Mouse (Mus musculus) liver, embryonic 11.5 days (tissue): Measurements from ENCODE around the gene Cacng6. TPM values are rescaled to one million over a fixed set of nuclear protein-coding genes. Genes with fewer than 3 reads are reported as not detected.
"Not testable (repeated sequence)": the region's sequence is repeated elsewhere in the genome, so short reads cannot be mapped to it uniquely, and the experiment has no call there.

Source experiments
- ATAC-seq: fragments of 200-750 bp; cut with Nextera tagmentation; replicated peaks from 2 replicates; pipeline ENCODE4 v1.8.0; 2017; ENCODE audit warnings: moderate number of reproducible peaks, mild to moderate bottlenecking, moderate TSS enrichment, moderate library complexity; ENCODE audit not compliant: low FRiP score
- DNase-seq: peaks from one replicate; pipeline ENCODE4 v3.0.0-alpha.2; 2017; ENCODE audit warnings: low spot score
- H3K27ac ChIP-seq: fragments of 300-500 bp; sonication (generic); 2 replicates; pipeline ENCODE4 v1.5.1; 2014; ENCODE audit warnings: mild to moderate bottlenecking, low read depth, low read length, control low read depth
- H3K27me3 ChIP-seq: fragments of 300-500 bp; sonication (generic); replicated peaks from 2 replicates; pipeline ENCODE4 v1.6.1; 2014; ENCODE audit warnings: low read length, mixed read lengths; ENCODE audit not compliant: control insufficient read depth, insufficient read depth
- H3K36me3 ChIP-seq: fragments of 300-500 bp; sonication (generic); 2 replicates; pipeline ENCODE4 v1.6.1; 2014; ENCODE audit warnings: mild to moderate bottlenecking, low read length, moderate library complexity, mixed read lengths; ENCODE audit not compliant: control insufficient read depth, insufficient read depth
- H3K4me1 ChIP-seq: fragments of 300-500 bp; sonication (generic); replicated peaks from 2 replicates; pipeline ENCODE4 v1.6.1; 2014; ENCODE audit warnings: low read length, mixed read lengths; ENCODE audit not compliant: control insufficient read depth, insufficient read depth
- H3K4me2 ChIP-seq: fragments of 300-500 bp; sonication (generic); 2 replicates; pipeline ENCODE4 v1.6.1; 2014; ENCODE audit warnings: mild to moderate bottlenecking, control low read depth, moderate library complexity
- H3K4me3 ChIP-seq: fragments of 300-500 bp; sonication (generic); 2 replicates; pipeline ENCODE4 v1.5.1; 2014; ENCODE audit warnings: low read depth, low read length, control low read depth
- H3K9ac ChIP-seq: fragments of 300-500 bp; sonication (generic); 2 replicates; pipeline ENCODE4 v1.6.1; 2014; ENCODE audit warnings: low read depth, low read length, control low read depth
- H3K9me3 ChIP-seq: fragments of 300-500 bp; sonication (generic); 2 replicates; pipeline ENCODE4 v1.6.1; 2016; ENCODE audit warnings: low read length, inconsistent platforms, mixed read lengths; ENCODE audit not compliant: control insufficient read depth
- WGBS: fragments of 180-500 bp; shearing (Covaris S2); extraction: QIAGEN DNeasy Blood & Tissue Kit; methylation state at CpG from one replicate; pipeline ENCODE4 v1.1.7; 2014; 5-methylcytosine and 5-hydroxymethylcytosine counted together
- polyA plus RNA-seq: library from polyadenylated mRNA; unstranded; fragments of >200 nt; fragmentation: Nextera tagmentation; extraction: Ambion mirVana; gene quantifications from 2 replicates; pipeline ENCODE4 v1.2.1, GENCODE M21; 2014

Cacng6 gene
- polyA plus RNA-seq, 1 experiment from 2014 or later, result not detected

- H3K36me3 ChIP-seq, result no peaks in the 10 kb centered on the region
- WGBS, result 2% methylated on average over 7 of the region's 7 CpGs
- H3K27ac ChIP-seq, result no peak within 1 kb of the TSS
- no peaks in the 10 kb centered on the region for H3K9me3 ChIP-seq
- no peak for DNase-seq
- ATAC-seq, result no peak
- no peaks in the 10 kb centered on the region for H3K4me1 ChIP-seq
- H3K27me3 ChIP-seq, result no peaks in the 10 kb centered on the region; the same call in 1 of the 2 replicates
- no peak within 1 kb of the TSS for H3K9ac ChIP-seq
- H3K4me3 ChIP-seq, result no peak within 1 kb of the TSS
- H3K4me2 ChIP-seq, result peak within 1 kb of the TSS; percentile 43
Observed at GRCm38 (mm10) chr7:3390413-3391080, 33.4 kb upstream of the Cacng6 start, which contains the start of gene Cacng8. Gene Cacng8 (plus strand): TSS chr7:3390683.

GRCm38 (mm10) chr7:3391081-3391451, 32.9 kb upstream of the Cacng6 start:
- no peaks in the 10 kb centered on the region for H3K36me3 ChIP-seq
- DNase-seq, result no peak
- 10% methylated on average over 12 of the region's 12 CpGs for whole genome bisulfite sequencing
- H3K9me3 ChIP-seq, result no peaks in the 10 kb centered on the region
- H3K4me1 ChIP-seq, result no peaks in the 10 kb centered on the region
- H3K27me3 ChIP-seq, result no peaks in the 10 kb centered on the region; the same call in 1 of the 2 replicates
- peak overlapping the region; percentile 43 for H3K4me2 ChIP-seq
- no peak overlapping the region for H3K9ac ChIP-seq
- no peak overlapping the region for H3K4me3 ChIP-seq
- no peak overlapping the region for H3K27ac ChIP-seq
- ATAC-seq, result no peak

- Histone ChIP-seq H3K27me3 (no peaks in the 10 kb centered on the region; the same call in 1 of the 2 replicates), H3K4me3 (no peak overlapping the region), H3K9me3 (no peaks in the 10 kb centered on the region), H3K4me2 (no peak overlapping the region), H3K36me3 (no peaks in the 10 kb centered on the region), H3K4me1 (no peaks in the 10 kb centered on the region), H3K9ac (no peak overlapping the region), H3K27ac (no peak overlapping the region)
- DNase-seq (no peak), ATAC-seq (no peak)
- WGBS, result 18% methylated on average over 4 of the region's 4 CpGs
Observed at GRCm38 (mm10) chr7:3391809-3392208, 32.2 kb upstream of the Cacng6 start.

GRCm38 (mm10) chr7:3397355-3397754, 26.6 kb upstream of the Cacng6 start:
- Histone ChIP-seq H3K4me3 (no peak overlapping the region), H3K4me2 (no peak overlapping the region), H3K4me1 (no peaks in the 10 kb centered on the region), H3K9me3 (no peaks in the 10 kb centered on the region), H3K27ac (no peak overlapping the region), H3K27me3 (no peaks in the 10 kb centered on the region), H3K36me3 (no peaks in the 10 kb centered on the region), H3K9ac (no peak overlapping the region)
- no peak for DNase-seq
- no peak for ATAC-seq
- WGBS, result 74% methylated on average over 10 of the region's 10 CpGs

GRCm38 (mm10) chr7:3397797-3398196, 26.2 kb upstream of the Cacng6 start:
- 70% methylated on average over 7 of the region's 7 CpGs for WGBS
- H3K36me3 ChIP-seq, result no peaks in the 10 kb centered on the region

GRCm38 (mm10) chr7:3398363-3398762, 25.6 kb upstream of the Cacng6 start:
- not testable (repeated sequence) for H3K36me3 ChIP-seq, H3K9ac ChIP-seq, ATAC-seq, H3K4me3 ChIP-seq, H3K4me2 ChIP-seq, H3K9me3 ChIP-seq, H3K27me3 ChIP-seq, H3K27ac ChIP-seq, H3K4me1 ChIP-seq, DNase-seq
- WGBS, result 88% methylated on average over 8 of the region's 8 CpGs

More at GRCm38 (mm10) chr7:3397797-3398196, 26.2 kb upstream of the Cacng6 start:
- ATAC-seq (no peak), DNase-seq (no peak)
- H3K27ac ChIP-seq, result no peak overlapping the region
- H3K9ac ChIP-seq, result no peak overlapping the region
- no peaks in the 10 kb centered on the region for H3K9me3 ChIP-seq
- no peak overlapping the region for H3K4me3 ChIP-seq
- no peak overlapping the region for H3K4me2 ChIP-seq
- no peaks in the 10 kb centered on the region for H3K4me1 ChIP-seq
- no peaks in the 10 kb centered on the region for H3K27me3 ChIP-seq

GRCm38 (mm10) chr7:3399937-3400336, 24.1 kb upstream of the Cacng6 start:
- no peaks in the 10 kb centered on the region for H3K36me3 ChIP-seq
- H3K27ac ChIP-seq, result no peak overlapping the region
- H3K9ac ChIP-seq, result no peak overlapping the region
- H3K4me3 ChIP-seq, result no peak overlapping the region
- H3K4me2 ChIP-seq, result no peak overlapping the region
- ATAC-seq, result no peak
- no peaks in the 10 kb centered on the region for H3K4me1 ChIP-seq
- H3K9me3 ChIP-seq, result no peaks in the 10 kb centered on the region
- no peaks in the 10 kb centered on the region for H3K27me3 ChIP-seq
- DNase-seq, result no peak

- Histone ChIP-seq H3K27me3 (peaks cover 43% of the 10 kb centered on the region), H3K36me3 (no peaks in the 10 kb centered on the region)
- WGBS, result 30% methylated on average over 11 of the region's 11 CpGs
Observed at GRCm38 (mm10) chr7:3409729-3410520, 14.1 kb upstream of the Cacng6 start.

More at GRCm38 (mm10) chr7:3409729-3410520, 14.1 kb upstream of the Cacng6 start:
- no peak overlapping the region for H3K4me2 ChIP-seq
- H3K4me1 ChIP-seq, result 0 out of 2 replicates have a peak, but pooled peaks cover 3% of the 10 kb centered on the region
- H3K9me3 ChIP-seq, result no peaks in the 10 kb centered on the region
- no peak overlapping the region for H3K9ac ChIP-seq
- DNase-seq (no peak), ATAC-seq (no peak)
- H3K27ac ChIP-seq, result no peak overlapping the region
- H3K4me3 ChIP-seq, result no peak overlapping the region
